Mouse (Mus musculus) ES-E14 (cell line): Measurements from ENCODE around the gene Sertad3.

Experiments
- CHD2 ChIP-seq: IDR thresholded peaks from 2 replicates; pipeline ENCODE4 v1.6.1; 2014; ENCODE audit warnings: mild to moderate bottlenecking, low read depth, low read length, inconsistent platforms
- HCFC1 ChIP-seq: IDR thresholded peaks from 2 replicates; pipeline ENCODE4 v1.6.1; 2012; ENCODE audit warnings: low read length, inconsistent platforms, borderline replicate concordance; ENCODE audit not compliant: insufficient read depth
- MAFK ChIP-seq: IDR thresholded peaks from 2 replicates; pipeline ENCODE4 v1.6.1; 2014; ENCODE audit warnings: mild to moderate bottlenecking, low read depth, low read length, inconsistent platforms; ENCODE audit not compliant: insufficient read depth
- ZC3H11A ChIP-seq: IDR thresholded peaks from 2 replicates; pipeline ENCODE4 v1.6.1; 2012; ENCODE audit warnings: low read depth, mild to moderate bottlenecking, inconsistent platforms, low read length, borderline replicate concordance
- ZNF384 ChIP-seq: IDR thresholded peaks from 2 replicates; pipeline ENCODE4 v1.6.1; 2012; ENCODE audit warnings: low read depth, low read length, inconsistent platforms

GRCm38 (mm10) chr7:27446521-27447418, 26.8 kb upstream of the Sertad3 start:
- TF ChIP-seq ZC3H11A (no peak), ZNF384 (no peak), HCFC1 (no peak), CHD2 (no peak), MAFK (no peak)
